Mouse (Mus musculus) heart, embryonic 12.5 days (tissue): ENCODE results near the gene Araf. TPM values are rescaled to one million over a fixed set of nuclear protein-coding genes. Genes with fewer than 3 reads are reported as not detected.

Experiments used
- ATAC-seq: fragments of 200-750 bp; cut with Nextera tagmentation; 2 replicates; pipeline ENCODE4 v1.8.0; 2017; ENCODE audit warnings: moderate TSS enrichment, moderate library complexity; ENCODE audit not compliant: insufficient number of reproducible peaks, low FRiP score
- H3K27ac ChIP-seq: fragments of 300-500 bp; sonication (generic); 2 replicates; pipeline ENCODE4 v1.5.1; 2016; ENCODE audit warnings: mild to moderate bottlenecking, moderate library complexity; ENCODE audit not compliant: poor library complexity, severe bottlenecking
- H3K27me3 ChIP-seq: fragments of 300-500 bp; sonication (generic); replicated peaks from 2 replicates; pipeline ENCODE4 v1.6.1; 2016; ENCODE audit warnings: mild to moderate bottlenecking, moderate library complexity
- H3K36me3 ChIP-seq: fragments of 300-500 bp; sonication (generic); 2 replicates; pipeline ENCODE4 v1.6.1; 2016; ENCODE audit warnings: mild to moderate bottlenecking, moderate library complexity
- H3K4me1 ChIP-seq: fragments of 300-500 bp; sonication (generic); replicated peaks from 2 replicates; pipeline ENCODE4 v1.6.1; 2016; ENCODE audit warnings: mild to moderate bottlenecking
- H3K4me2 ChIP-seq: fragments of 300-500 bp; sonication (generic); 2 replicates; pipeline ENCODE4 v1.6.1; 2016; ENCODE audit warnings: mild to moderate bottlenecking, moderate library complexity
- H3K4me3 ChIP-seq: fragments of 300-500 bp; sonication (generic); 2 replicates; pipeline ENCODE4 v1.5.1; 2016; ENCODE audit warnings: mild to moderate bottlenecking
- H3K9ac ChIP-seq: fragments of 300-500 bp; sonication (generic); 2 replicates; pipeline ENCODE4 v1.6.1; 2016; ENCODE audit warnings: mild to moderate bottlenecking, moderate library complexity
- H3K9me3 ChIP-seq: fragments of 300-500 bp; sonication (generic); replicated peaks from 2 replicates; pipeline ENCODE4 v1.6.1; 2016; ENCODE audit warnings: mild to moderate bottlenecking, moderate library complexity
- WGBS: fragments of 180-500 bp; shearing (Covaris S2); methylation state at CpG from one replicate; pipeline ENCODE4 v1.1.7; 2016; 5-methylcytosine and 5-hydroxymethylcytosine counted together
- polyA plus RNA-seq: library from polyadenylated mRNA; unstranded; fragments of >200 nt; fragmentation: Nextera tagmentation; extraction: Ambion mirVana; gene quantifications from 2 replicates; pipeline ENCODE4 v1.2.1, GENCODE M21; 2016

The Araf gene
- polyA plus RNA-seq: 101 and 110 TPM in 2 replicates

GRCm38 (mm10) chrX:20797681-20798080 is at the start of gene Araf:
Gene Araf, plus strand, starts transcription at chrX:20797814.
- Histone ChIP-seq H3K4me3 (peak within 1 kb of the TSS; percentile 47), H3K9me3 (no peaks in the 10 kb centered on the region), H3K27ac (peak within 1 kb of the TSS; percentile 74), H3K4me1 (no peaks in the 10 kb centered on the region), H3K9ac (peak within 1 kb of the TSS; percentile 55), H3K27me3 (no peaks in the 10 kb centered on the region), H3K36me3 (no peaks in the 10 kb centered on the region), H3K4me2 (peak within 1 kb of the TSS; percentile 57)
- ATAC-seq: peak; percentile 40
- 14% methylated on average over 5 of the region's 7 CpGs for WGBS

DNA sequence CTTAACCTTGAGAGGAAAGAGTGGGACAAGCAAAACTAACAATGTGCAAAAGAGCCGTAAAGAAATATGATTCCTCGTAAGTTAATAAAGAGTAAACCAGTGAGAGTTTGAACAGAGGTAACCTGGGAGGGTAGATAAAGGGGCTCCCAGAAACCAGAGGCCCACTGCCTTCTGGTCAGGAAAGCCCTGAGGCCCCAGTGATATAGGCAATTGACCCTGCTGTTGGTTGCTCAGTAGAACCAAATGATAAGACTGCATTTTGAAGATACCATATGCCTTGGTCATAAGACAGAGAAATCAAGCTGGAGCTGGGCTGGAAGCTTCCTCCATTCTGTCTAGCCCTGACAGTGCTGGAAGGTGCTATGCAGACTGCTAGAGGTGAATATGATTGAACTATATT is 48.8 kb upstream of the Araf start:
- Histone ChIP-seq H3K4me3 (no peak overlapping the region), H3K9ac (no peak overlapping the region), H3K9me3 (no peaks in the 10 kb centered on the region), H3K4me1 (no peaks in the 10 kb centered on the region), H3K27ac (no peak overlapping the region), H3K36me3 (no peaks in the 10 kb centered on the region), H3K27me3 (no peaks in the 10 kb centered on the region), H3K4me2 (no peak overlapping the region)
- whole genome bisulfite sequencing: 61% methylated on average over 2 of the region's 2 CpGs
- ATAC-seq: no peak

DNA sequence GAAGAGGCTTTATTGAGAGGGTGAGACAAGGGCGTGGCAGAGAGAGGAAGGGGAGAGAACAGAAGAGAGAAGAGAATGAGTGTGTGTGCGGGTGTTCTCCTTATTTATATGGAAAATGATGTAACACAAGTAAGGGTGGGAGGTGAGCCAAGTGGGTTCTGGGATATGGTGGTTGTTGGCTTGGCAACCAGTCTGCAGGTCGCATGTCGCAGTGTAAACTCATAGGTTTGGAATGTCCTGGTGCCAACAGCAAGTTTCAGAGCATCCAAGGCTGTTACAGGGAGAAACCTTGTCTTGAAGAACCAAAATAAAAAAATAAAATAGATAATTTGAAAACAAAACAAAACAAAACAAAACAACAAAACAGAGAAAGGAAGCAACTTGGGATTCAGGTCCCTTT is 36.4 kb upstream of the Araf start:
- no peak overlapping the region for H3K27ac ChIP-seq
- no peak for ATAC-seq
- 63% methylated on average over 4 of the region's 4 CpGs for WGBS
- H3K27me3 ChIP-seq: no peaks in the 10 kb centered on the region
- H3K4me3 ChIP-seq: no peak overlapping the region
- H3K4me1 ChIP-seq: no peaks in the 10 kb centered on the region
- H3K9me3 ChIP-seq: no peaks in the 10 kb centered on the region
- H3K36me3 ChIP-seq: no peaks in the 10 kb centered on the region
- no peak overlapping the region for H3K4me2 ChIP-seq
- H3K9ac ChIP-seq: no peak overlapping the region

DNA sequence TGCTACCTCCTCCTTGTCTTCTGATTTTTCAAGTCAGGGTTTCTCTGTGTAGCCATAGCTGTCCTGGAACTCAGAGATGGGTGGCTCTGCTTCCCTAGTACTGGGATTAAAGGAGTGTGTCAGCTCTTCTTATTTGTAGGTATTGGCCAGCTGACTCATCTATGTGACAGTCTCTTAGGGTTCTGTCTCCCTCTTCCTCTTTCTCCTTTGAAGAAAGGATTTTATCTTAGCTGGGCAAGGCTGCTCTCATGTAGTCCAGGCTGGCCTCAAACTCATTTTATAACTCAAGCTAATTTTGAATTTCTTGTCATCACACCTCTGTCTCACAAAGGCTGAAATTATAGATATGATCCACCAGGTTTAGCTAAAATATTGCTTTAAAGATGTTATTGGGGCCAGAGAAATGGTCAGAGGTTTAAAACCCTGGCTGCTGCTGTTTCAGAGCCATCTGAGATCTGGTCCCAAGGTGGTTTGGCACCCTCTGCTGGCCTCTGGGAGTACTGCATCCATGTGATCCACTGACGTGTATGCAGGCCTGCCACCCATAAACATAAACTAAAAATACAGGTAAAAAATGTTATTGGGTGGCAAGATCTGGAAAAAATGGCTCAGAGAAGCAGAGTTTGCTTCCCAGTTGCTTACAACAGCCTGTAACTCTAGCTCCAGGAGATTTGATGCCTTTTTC is 26.8 kb upstream of the Araf start:
- no peaks in the 10 kb centered on the region for H3K27me3 ChIP-seq
- H3K4me2 ChIP-seq: no peak overlapping the region
- no peak overlapping the region for H3K27ac ChIP-seq
- 3% methylated on average over 1 of the region's 1 CpGs for WGBS
- no peaks in the 10 kb centered on the region for H3K9me3 ChIP-seq
- H3K4me3 ChIP-seq: no peak overlapping the region
- H3K4me1 ChIP-seq: no peaks in the 10 kb centered on the region
- no peaks in the 10 kb centered on the region for H3K36me3 ChIP-seq
- no peak for ATAC-seq
- H3K9ac ChIP-seq: no peak overlapping the region

DNA sequence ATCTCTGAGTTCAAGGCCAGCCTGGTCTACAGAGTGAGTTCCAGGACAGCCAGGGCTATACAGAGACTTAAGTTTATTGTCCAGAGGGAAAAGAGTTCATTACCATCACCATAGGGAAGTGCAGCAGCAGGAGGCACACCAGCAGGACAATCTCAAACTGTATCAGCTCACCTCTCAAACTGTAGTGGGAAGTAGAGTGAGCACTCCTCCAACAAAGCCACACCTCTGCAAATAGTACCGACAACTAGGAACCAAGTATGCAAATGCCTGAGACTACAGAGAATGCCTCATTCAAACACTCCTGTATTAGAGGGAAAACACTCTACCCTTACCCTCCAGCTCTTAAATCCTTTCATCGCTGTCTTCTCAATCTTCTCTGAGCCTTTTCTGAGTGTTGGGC is 25.9 kb upstream of the Araf start:
- Histone ChIP-seq H3K9me3 (no peaks in the 10 kb centered on the region), H3K4me3 (no peak overlapping the region), H3K4me1 (no peaks in the 10 kb centered on the region), H3K36me3 (no peaks in the 10 kb centered on the region), H3K4me2 (no peak overlapping the region), H3K9ac (no peak overlapping the region), H3K27me3 (no peaks in the 10 kb centered on the region), H3K27ac (no peak overlapping the region)
- 56% methylated on average over 2 of the region's 2 CpGs for WGBS
- ATAC-seq: no peak

DNA sequence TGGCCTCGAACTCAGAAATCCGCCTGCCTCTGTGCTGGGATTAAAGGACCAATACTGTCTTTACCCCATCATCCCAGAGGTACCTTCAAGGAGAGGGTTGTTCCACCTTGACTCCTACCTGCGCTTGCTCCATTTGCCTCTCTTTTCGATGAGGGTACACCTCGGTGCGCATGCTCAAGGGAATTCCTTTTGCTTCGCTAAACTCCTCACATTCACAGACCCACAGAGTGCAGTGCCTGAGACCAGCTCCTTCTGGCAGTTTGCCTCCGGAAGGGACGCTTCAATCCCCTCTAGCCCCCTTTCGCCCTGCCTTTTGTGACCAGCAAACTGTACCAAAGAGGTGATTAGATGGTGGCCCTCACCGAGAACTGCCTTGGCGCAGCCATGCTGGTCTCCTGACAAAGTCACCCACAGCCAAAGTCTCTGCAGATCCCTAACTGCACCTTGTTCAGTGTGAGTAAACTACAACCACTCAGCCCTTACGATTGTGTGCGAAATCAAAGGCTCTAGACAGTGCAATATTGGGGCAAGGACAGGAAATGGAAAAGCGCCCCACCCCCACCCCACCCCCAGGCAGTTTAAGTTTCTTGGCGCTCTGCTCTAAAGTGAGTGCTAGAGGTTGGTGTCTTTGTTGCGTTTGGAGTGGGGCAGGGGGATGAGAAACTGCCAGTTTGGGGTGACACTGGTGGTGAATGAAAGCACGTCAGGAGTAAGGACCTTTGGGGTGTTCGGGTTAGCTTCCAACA is 22.2 kb upstream of the Araf start:
- 48% methylated on average over 19 of the region's 19 CpGs for WGBS
- H3K27me3 ChIP-seq: no peaks in the 10 kb centered on the region
- peak overlapping the region; percentile 44 for H3K4me2 ChIP-seq
- H3K9me3 ChIP-seq: no peaks in the 10 kb centered on the region
- no peaks in the 10 kb centered on the region for H3K4me1 ChIP-seq
- H3K9ac ChIP-seq: no peak overlapping the region
- peak overlapping the region; percentile 22; the same call in 1 of the 2 replicates for H3K4me3 ChIP-seq
- H3K27ac ChIP-seq: no peak overlapping the region
- no peaks in the 10 kb centered on the region for H3K36me3 ChIP-seq
- no peak for ATAC-seq

- no peaks in the 10 kb centered on the region for H3K27me3 ChIP-seq
- no peak overlapping the region for H3K27ac ChIP-seq
- no peaks in the 10 kb centered on the region for H3K36me3 ChIP-seq
- no peaks in the 10 kb centered on the region for H3K4me1 ChIP-seq
- no peak overlapping the region for H3K4me2 ChIP-seq
- H3K4me3 ChIP-seq: no peak overlapping the region
- ATAC-seq: no peak
- no peak overlapping the region for H3K9ac ChIP-seq
- H3K9me3 ChIP-seq: no peaks in the 10 kb centered on the region
Observed at GRCm38 (mm10) chrX:20777619-20778018, 20.0 kb upstream of the Araf start.

DNA sequence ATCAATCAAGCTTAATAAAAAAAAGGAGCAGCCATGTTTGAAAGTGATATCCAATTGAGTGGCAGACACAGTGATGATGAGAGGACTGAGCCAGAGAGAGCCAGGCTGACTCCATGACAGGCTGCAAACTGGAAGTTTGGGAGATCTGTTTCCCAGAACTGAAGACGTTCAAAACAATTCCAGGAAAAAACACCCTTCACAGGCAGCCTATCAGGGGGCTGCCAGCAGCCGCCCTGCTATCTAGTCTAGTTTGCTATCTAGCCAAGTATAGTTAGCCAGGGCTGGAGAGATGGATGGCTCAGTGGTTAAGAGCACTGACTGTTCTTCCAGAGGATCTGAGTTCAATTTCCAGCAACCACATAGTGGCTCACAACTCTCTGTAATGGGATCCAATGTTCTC is 10.3 kb upstream of the Araf start:
- 0 out of 2 replicates have a peak, but pooled peaks cover 3% of the 10 kb centered on the region for H3K4me1 ChIP-seq
- no peaks in the 10 kb centered on the region for H3K27me3 ChIP-seq
- 55% methylated on average over 2 of the region's 2 CpGs for WGBS
- H3K4me2 ChIP-seq: no peak overlapping the region
- H3K4me3 ChIP-seq: no peak overlapping the region
- peak; percentile 67; the same call in 1 of the 2 replicates for ATAC-seq
- no peak overlapping the region for H3K9ac ChIP-seq
- no peaks in the 10 kb centered on the region for H3K36me3 ChIP-seq
- no peaks in the 10 kb centered on the region for H3K9me3 ChIP-seq
- H3K27ac ChIP-seq: no peak overlapping the region

DNA sequence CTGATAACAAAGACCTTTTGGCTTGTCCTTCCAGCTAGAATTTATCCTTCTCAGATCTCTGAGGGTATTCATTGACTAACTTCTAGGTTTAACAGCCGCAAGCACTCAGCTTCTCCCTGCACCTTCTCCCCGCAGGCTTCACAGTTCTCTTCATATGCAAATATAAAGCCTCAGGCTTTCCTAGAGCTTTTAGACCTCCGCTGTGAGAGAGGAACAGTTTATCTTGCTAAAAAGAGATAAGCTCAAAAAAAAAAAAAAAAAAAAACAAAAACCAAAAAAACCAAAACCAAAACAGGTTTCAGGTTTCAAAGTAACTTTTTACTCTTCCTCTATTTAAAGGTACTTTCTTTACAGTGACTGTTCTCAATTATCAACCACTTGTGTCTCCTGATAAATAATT is 5.2 kb upstream of the Araf start:
- no peak for ATAC-seq
- 25% methylated on average over 3 of the region's 3 CpGs for WGBS
- no peak overlapping the region for H3K4me3 ChIP-seq

GRCm38 (mm10) chrX:20793230-20793629 is 4.4 kb upstream of the Araf start:
- ATAC-seq: no peak
- Histone ChIP-seq H3K9me3 (no peaks in the 10 kb centered on the region), H3K27ac (no peak overlapping the region), H3K4me3 (no peak overlapping the region), H3K36me3 (no peaks in the 10 kb centered on the region), H3K4me2 (no peak overlapping the region), H3K9ac (no peak overlapping the region), H3K27me3 (no peaks in the 10 kb centered on the region), H3K4me1 (0 out of 2 replicates have a peak, but pooled peaks cover 3% of the 10 kb centered on the region)
- WGBS: 53% methylated on average over 7 of the region's 7 CpGs

More for the DNA sequence above, 5.2 kb upstream of the Araf start:
- 0 out of 2 replicates have a peak, but pooled peaks cover 3% of the 10 kb centered on the region for H3K4me1 ChIP-seq
- H3K27ac ChIP-seq: no peak overlapping the region
- H3K4me2 ChIP-seq: no peak overlapping the region
- no peaks in the 10 kb centered on the region for H3K27me3 ChIP-seq
- H3K9ac ChIP-seq: no peak overlapping the region
- H3K36me3 ChIP-seq: no peaks in the 10 kb centered on the region
- no peaks in the 10 kb centered on the region for H3K9me3 ChIP-seq

DNA sequence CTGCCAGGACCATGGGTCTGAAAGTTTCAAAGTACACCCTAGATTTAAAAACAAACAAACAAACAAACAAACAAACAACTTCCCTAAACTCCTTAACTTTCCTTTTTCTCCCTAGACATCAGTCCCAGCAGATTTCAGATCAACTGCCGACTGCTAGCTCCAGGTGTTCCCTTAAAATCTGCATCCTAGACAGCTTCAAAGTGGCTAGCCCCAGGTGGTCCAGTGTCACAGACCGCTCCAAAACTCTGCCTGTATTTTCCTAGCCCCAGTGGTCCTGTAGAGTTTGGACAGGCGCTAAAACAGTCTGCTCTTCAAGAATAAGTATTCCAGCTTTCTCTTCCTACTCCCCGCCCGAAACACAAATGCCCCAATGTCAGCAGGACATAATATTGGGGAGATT is 3.4 kb upstream of the Araf start:
- no peaks in the 10 kb centered on the region for H3K9me3 ChIP-seq
- H3K4me1 ChIP-seq: 0 out of 2 replicates have a peak, but pooled peaks cover 3% of the 10 kb centered on the region
- no peaks in the 10 kb centered on the region for H3K36me3 ChIP-seq
- no peaks in the 10 kb centered on the region for H3K27me3 ChIP-seq
- ATAC-seq: no peak
- H3K27ac ChIP-seq: no peak overlapping the region
- no peak overlapping the region for H3K4me3 ChIP-seq
- no peak overlapping the region for H3K9ac ChIP-seq
- no peak overlapping the region for H3K4me2 ChIP-seq
- 27% methylated on average over 5 of the region's 5 CpGs for WGBS
